Mouse (Mus musculus) hindbrain, embryonic 14.5 days (tissue): ENCODE results near the gene Dcdc2c. TPM values are rescaled to one million over a fixed set of nuclear protein-coding genes. Genes with fewer than 3 reads are reported as not detected.
A peak's percentile ranks its signal among the peaks of the same experiment; 100 is the strongest.

Experiments
- ATAC-seq: fragments of 200-750 bp; cut with Nextera tagmentation; 2 replicates; pipeline ENCODE4 v1.8.0; 2017; ENCODE audit warnings: moderate number of reproducible peaks, mild to moderate bottlenecking, moderate TSS enrichment, moderate library complexity; ENCODE audit not compliant: low FRiP score
- DNase-seq: peaks from one replicate; pipeline ENCODE4 v3.0.0-alpha.2; 2015; ENCODE audit warnings: low spot score
- H3K27ac ChIP-seq: fragments of 300-500 bp; sonication (generic); 2 replicates; pipeline ENCODE4 v1.5.1; 2014; ENCODE audit warnings: mild to moderate bottlenecking, moderate library complexity
- H3K27me3 ChIP-seq: fragments of 300-500 bp; sonication (generic); 2 replicates; pipeline ENCODE4 v1.6.1; 2014; ENCODE audit warnings: mild to moderate bottlenecking, low read length, mixed read lengths; ENCODE audit not compliant: control insufficient read depth, insufficient read depth
- H3K36me3 ChIP-seq: fragments of 300-500 bp; sonication (generic); replicated peaks from 2 replicates; pipeline ENCODE4 v1.6.1; 2014; ENCODE audit not compliant: control insufficient read depth, insufficient read depth
- H3K4me1 ChIP-seq: fragments of 300-500 bp; sonication (generic); replicated peaks from 2 replicates; pipeline ENCODE4 v1.6.1; 2014; ENCODE audit warnings: antibody characterized with exemption, low read length, mixed read lengths; ENCODE audit not compliant: control insufficient read depth, insufficient read depth
- H3K4me2 ChIP-seq: fragments of 300-500 bp; sonication (generic); replicated peaks from 2 replicates; pipeline ENCODE4 v1.6.1; 2014; ENCODE audit warnings: mild to moderate bottlenecking, moderate library complexity
- H3K4me3 ChIP-seq: fragments of 300-500 bp; sonication (generic); replicated peaks from 2 replicates; pipeline ENCODE4 v1.5.1; 2014; ENCODE audit warnings: mild to moderate bottlenecking, low read length
- H3K9ac ChIP-seq: fragments of 300-500 bp; sonication (generic); 2 replicates; pipeline ENCODE4 v1.6.1; 2014
- H3K9me3 ChIP-seq: fragments of 300-500 bp; sonication (generic); 2 replicates; pipeline ENCODE4 v1.6.1; 2016; ENCODE audit warnings: low read length; ENCODE audit not compliant: control insufficient read depth
- WGBS: fragments of 180-500 bp; shearing (Covaris S2); extraction: QIAGEN DNeasy Blood & Tissue Kit; methylation state at CpG from one replicate; pipeline ENCODE4 v1.1.7; 2014; 5-methylcytosine and 5-hydroxymethylcytosine counted together
- polyA plus RNA-seq: library from polyadenylated mRNA; unstranded; fragments of >200 nt; fragmentation: Nextera tagmentation; extraction: Ambion mirVana; gene quantifications from 2 replicates; pipeline ENCODE4 v1.2.1, GENCODE M21; 2014

Dcdc2c gene
- polyA plus RNA-seq, 1 experiment from 2014 or later, result 0.13 TPM

DNA sequence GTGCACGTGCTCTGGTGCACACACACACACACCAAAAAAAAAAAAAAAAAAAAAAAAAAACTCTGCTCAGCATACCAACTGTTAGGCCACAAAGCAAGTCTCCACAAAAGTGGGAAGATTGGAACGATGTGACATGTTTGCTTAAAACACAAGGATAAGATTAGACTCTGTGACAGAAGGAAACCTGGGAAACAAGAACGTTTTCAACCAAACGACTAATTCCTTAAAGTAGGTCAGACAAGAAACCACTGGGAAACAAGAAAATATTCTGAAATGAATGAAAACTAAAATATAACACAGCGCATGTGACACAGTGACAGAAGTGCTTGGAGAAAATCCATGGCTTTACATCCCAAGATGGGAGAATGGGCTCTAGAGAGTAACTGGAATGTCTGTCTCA is 57.9 kb downstream of the Dcdc2c start:
- no peak overlapping the region for H3K9ac ChIP-seq
- 89% methylated on average over 5 of the region's 5 CpGs for WGBS
- H3K27ac ChIP-seq, result no peak overlapping the region
- H3K36me3 ChIP-seq, result no peaks in the 10 kb centered on the region
- H3K4me2 ChIP-seq, result no peak overlapping the region
- no peaks in the 10 kb centered on the region for H3K27me3 ChIP-seq
- no peak overlapping the region for H3K4me3 ChIP-seq
- DNase-seq (no peak), ATAC-seq (no peak)
- H3K4me1 ChIP-seq, result no peaks in the 10 kb centered on the region
- no peaks in the 10 kb centered on the region for H3K9me3 ChIP-seq

DNA sequence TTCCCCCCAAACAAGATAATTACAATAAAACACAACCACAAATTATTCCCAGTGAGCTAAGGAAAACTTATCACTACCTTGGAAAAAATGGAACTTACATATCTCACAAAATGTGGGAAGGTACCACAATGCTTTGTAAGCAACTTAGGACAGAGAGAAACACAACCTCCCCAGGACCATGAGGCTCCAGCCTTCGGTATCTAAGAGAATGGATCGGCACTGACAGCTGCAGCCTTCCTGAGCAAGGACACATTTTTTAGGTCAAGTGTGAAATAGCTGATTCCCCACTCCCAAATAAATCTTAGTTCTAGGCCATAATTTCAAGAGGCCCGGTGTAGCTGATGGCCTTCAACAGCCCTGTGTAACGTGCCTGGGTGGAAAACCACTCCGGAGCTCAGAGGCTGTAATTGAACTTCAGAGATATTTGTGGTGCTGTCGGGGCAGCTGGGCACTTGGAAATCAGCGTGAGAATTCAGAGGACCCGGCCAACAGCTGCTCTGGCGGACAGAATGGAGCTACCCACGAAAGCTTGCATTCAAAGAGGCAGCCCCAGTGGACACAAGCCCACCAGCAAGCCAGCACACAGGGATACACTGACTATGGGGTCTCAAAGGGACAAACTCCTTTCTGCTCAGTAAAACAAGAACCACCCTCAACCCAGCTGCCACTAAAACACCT is 69.6 kb downstream of the Dcdc2c start:
- no peak overlapping the region for H3K9ac ChIP-seq
- H3K9me3 ChIP-seq, result no peaks in the 10 kb centered on the region
- DNase-seq (no peak), ATAC-seq (no peak)
- H3K27me3 ChIP-seq, result no peaks in the 10 kb centered on the region
- H3K36me3 ChIP-seq, result no peaks in the 10 kb centered on the region
- H3K4me3 ChIP-seq, result no peak overlapping the region
- H3K4me1 ChIP-seq, result no peaks in the 10 kb centered on the region
- no peak overlapping the region for H3K27ac ChIP-seq
- WGBS, result 79% methylated on average over 10 of the region's 10 CpGs
- no peak overlapping the region for H3K4me2 ChIP-seq

DNA sequence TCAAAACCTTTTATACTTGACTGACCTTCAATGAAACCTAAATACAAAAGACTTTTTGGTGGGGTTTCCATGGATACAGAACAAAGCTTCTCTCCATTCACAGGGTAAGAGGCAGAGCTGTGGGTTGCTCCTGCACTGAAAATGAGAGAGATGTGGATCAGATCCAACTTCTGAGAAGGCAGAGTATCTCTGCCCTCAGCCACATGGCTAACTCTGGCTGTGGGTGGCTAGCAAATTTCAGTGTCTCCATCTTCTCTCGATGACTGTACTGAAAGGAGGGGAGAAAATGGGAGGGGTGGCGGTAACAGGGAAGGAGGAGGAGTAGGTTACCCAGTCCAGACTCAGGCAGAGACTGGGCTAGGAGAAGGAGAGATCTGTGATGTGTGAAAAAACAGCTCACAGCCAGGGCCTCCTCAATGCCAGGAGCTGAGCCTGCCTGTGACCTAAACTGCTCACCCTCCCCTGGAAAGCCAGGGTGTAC is 91.2 kb downstream of the Dcdc2c start:
- whole genome bisulfite sequencing, result 11% methylated on average over 2 of the region's 2 CpGs
- ATAC-seq (peak; percentile 82; the same call in 1 of the 2 replicates), DNase-seq (peak; percentile 52)
- Histone ChIP-seq H3K4me1 (0 out of 2 replicates have a peak, but pooled peaks cover 6% of the 10 kb centered on the region), H3K4me3 (no peak overlapping the region), H3K36me3 (no peaks in the 10 kb centered on the region), H3K27ac (peak overlapping the region; percentile 4; the same call in 1 of the 2 replicates), H3K4me2 (no peak overlapping the region), H3K9ac (no peak overlapping the region), H3K9me3 (no peaks in the 10 kb centered on the region), H3K27me3 (no peaks in the 10 kb centered on the region)

DNA sequence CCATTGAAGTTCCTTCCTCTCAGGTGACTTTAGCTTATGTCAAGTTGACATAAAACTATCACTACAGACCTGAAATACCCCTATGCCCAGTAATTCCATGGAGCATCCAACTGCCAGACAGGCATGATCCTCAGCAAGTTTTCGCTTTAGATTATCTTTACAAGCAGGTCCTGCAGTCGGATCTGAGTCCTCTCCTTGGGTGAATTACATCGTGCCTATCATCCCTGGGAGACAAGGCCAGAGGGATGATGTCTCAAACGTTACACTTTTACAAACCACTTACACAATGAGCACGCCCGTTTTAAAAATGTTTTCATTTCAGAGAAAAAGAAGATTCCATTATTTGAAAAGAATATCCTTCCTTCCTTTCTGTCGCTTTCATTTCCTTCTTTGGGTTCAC is 91.7 kb downstream of the Dcdc2c start:
- 14% methylated on average over 7 of the region's 7 CpGs for WGBS
- H3K27ac ChIP-seq, result 0 out of 2 replicates have a peak overlapping the region, but pooled peaks have one; percentile 10
- no peak for ATAC-seq
- H3K4me1 ChIP-seq, result 0 out of 2 replicates have a peak, but pooled peaks cover 6% of the 10 kb centered on the region
- H3K36me3 ChIP-seq, result no peaks in the 10 kb centered on the region
- DNase-seq, result no peak
- H3K9me3 ChIP-seq, result no peaks in the 10 kb centered on the region
- H3K9ac ChIP-seq, result no peak overlapping the region
- no peak overlapping the region for H3K4me3 ChIP-seq
- H3K27me3 ChIP-seq, result no peaks in the 10 kb centered on the region
- no peak overlapping the region for H3K4me2 ChIP-seq

DNA sequence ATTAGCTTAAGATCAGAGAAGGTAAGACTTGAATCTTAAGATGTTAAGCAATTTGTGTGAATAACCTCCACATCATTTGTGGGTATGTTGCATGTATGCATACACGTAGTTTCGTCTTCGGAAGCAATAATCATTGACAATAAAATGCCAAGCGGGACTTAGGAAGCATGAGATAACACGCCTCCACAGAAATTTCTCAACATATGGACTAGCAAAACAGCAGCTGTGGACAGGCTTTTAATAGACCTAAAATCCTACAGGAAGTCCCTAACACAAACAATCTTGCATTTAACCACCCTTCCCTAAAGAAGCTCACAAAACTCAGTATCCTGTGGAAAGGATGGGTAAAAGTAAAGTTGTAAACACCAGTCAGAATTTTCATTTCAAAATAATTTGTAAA is 93.4 kb downstream of the Dcdc2c start:
- no peak for ATAC-seq

DNA sequence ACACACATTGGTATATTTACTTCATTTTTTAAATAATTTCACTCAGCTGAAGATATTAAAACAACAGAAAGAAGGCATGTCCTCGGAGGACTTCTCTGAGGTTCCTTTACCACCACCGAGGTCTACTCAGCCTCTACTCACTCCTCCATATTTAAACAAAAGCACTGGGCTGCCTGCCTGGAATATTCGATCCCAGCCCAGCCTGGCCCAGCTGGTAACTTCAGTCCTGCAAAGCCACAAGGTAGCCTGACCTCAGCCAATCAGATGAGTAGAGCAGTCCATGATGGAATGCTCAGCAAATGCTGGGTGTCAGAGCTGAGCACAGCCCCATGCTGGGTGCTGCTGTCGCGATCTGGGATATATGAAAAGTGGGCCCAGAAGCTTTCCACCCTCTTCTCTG is 115.7 kb downstream of the Dcdc2c start:
- Histone ChIP-seq H3K27ac (no peak overlapping the region), H3K4me2 (no peak overlapping the region)

More for the DNA sequence above, 93.4 kb downstream of the Dcdc2c start:
- no peaks in the 10 kb centered on the region for H3K27me3 ChIP-seq
- no peak overlapping the region for H3K27ac ChIP-seq
- H3K4me1 ChIP-seq, result 0 out of 2 replicates have a peak, but pooled peaks cover 6% of the 10 kb centered on the region
- DNase-seq, result no peak
- no peak overlapping the region for H3K4me2 ChIP-seq
- H3K4me3 ChIP-seq, result no peak overlapping the region
- WGBS, result 91% methylated on average over 5 of the region's 5 CpGs
- H3K9ac ChIP-seq, result no peak overlapping the region
- no peaks in the 10 kb centered on the region for H3K36me3 ChIP-seq
- H3K9me3 ChIP-seq, result no peaks in the 10 kb centered on the region

DNA sequence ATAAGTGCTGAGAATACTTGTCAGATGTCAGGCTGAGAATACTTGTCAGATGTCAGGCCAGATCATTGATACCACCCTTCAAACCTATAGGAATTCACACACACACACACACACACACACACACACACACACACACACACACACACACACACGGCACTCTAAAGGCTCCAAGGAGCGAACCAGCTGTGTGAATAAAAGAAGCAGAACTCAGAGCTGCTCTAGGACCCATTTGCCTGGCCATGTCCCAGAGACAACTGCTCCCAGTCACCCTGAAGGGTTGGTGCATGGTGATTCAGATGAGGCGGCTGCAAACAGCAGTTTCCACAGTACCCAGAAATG is 119.5 kb downstream of the Dcdc2c start:
- H3K36me3 ChIP-seq, result no peaks in the 10 kb centered on the region
- H3K27ac ChIP-seq, result no peak overlapping the region
- H3K27me3 ChIP-seq, result no peaks in the 10 kb centered on the region
- H3K4me1 ChIP-seq, result 0 out of 2 replicates have a peak, but pooled peaks cover 4% of the 10 kb centered on the region
- H3K9me3 ChIP-seq, result peaks cover 6% of the 10 kb centered on the region; the same call in 1 of the 2 replicates
- no peak overlapping the region for H3K4me3 ChIP-seq
- no peak overlapping the region for H3K9ac ChIP-seq
- no peak for DNase-seq
- 88% methylated on average over 3 of the region's 3 CpGs for WGBS
- ATAC-seq, result no peak; the same call in 1 of the 2 replicates
- no peak overlapping the region for H3K4me2 ChIP-seq

More for the DNA sequence above, 115.7 kb downstream of the Dcdc2c start:
- Histone ChIP-seq H3K9me3 (no peaks in the 10 kb centered on the region), H3K4me1 (0 out of 2 replicates have a peak, but pooled peaks cover 4% of the 10 kb centered on the region), H3K9ac (no peak overlapping the region), H3K36me3 (no peaks in the 10 kb centered on the region), H3K4me3 (no peak overlapping the region), H3K27me3 (no peaks in the 10 kb centered on the region)
- WGBS, result 65% methylated on average over 5 of the region's 5 CpGs
- ATAC-seq (no peak), DNase-seq (no peak)

DNA sequence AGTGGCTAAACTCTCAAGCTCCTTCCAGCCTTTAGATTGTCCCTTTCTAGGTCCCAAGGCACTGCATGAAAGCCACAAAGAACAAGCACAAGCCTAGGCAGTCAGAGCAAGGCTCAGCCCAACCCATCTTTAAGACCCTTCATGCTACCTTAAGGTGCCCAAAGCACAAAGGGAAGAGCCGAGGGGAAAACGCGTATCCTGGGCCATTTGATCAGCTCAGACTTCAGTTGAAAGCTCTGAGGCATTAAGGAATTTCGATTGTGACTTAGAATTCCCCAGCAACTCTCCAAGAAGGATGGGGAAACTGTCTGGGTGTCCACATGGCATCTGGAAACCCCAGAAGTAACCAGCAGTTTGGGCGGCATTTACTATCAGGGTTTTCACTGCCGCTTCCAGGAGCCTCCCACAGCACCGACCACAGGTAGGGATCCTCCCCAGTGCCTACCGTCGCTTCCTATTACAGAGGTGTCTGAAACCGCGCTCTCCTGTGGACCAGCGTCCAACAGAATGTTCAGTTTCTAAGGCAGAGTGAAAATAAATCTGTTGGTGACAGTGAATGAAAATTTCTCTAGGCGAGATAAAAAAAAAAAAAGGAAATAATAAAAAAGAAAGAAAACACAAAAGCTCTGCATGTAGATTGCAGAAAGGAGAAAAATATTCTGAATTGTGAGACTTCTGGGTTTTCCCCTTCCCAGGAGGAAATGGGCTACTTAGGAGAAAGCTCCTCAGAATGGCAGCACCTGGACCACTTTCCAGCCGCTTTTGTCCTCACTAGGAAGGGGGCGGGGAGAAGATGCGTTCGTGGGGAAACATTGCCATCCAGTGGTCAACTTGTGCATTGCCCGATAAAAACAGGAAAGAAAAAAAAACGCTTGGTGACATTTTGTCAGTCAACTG is 120.1 kb downstream of the Dcdc2c start:
- H3K27ac ChIP-seq, result peak overlapping the region; percentile 97
- DNase-seq (peak; percentile 93), ATAC-seq (peak; percentile 84; the same call in 1 of the 2 replicates)
- H3K4me3 ChIP-seq, result peak overlapping the region; percentile 37
- peaks cover 6% of the 10 kb centered on the region; the same call in 1 of the 2 replicates for H3K9me3 ChIP-seq
- no peaks in the 10 kb centered on the region for H3K27me3 ChIP-seq
- H3K4me1 ChIP-seq, result 0 out of 2 replicates have a peak, but pooled peaks cover 4% of the 10 kb centered on the region
- peak overlapping the region; percentile 74 for H3K4me2 ChIP-seq
- WGBS, result 7% methylated on average over 19 of the region's 19 CpGs
- peak overlapping the region; percentile 67 for H3K9ac ChIP-seq
- no peaks in the 10 kb centered on the region for H3K36me3 ChIP-seq

DNA sequence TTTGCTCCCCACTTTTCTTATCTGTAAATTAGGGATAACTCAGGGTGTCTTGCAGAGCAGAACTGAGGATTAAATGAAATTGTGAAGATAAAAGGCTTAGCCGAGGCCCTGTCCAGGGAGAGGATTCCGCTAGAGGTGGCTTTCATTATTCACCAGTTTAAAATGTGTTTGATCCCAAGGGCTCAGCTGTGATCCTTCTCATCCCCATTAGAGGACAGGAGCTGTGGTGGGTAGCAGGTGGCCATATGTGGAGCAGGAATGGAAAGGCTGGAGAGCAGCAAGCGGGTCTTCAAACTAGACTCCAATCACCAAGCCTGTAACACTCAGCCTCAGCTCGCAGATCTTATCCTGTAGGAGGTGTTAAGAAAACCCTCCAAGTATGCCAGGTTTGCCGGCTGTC is 122.3 kb downstream of the Dcdc2c start:
- Histone ChIP-seq H3K27me3 (no peaks in the 10 kb centered on the region), H3K4me2 (no peak overlapping the region), H3K9ac (no peak overlapping the region), H3K9me3 (peaks cover 6% of the 10 kb centered on the region; the same call in 1 of the 2 replicates), H3K4me1 (0 out of 2 replicates have a peak, but pooled peaks cover 4% of the 10 kb centered on the region), H3K4me3 (no peak overlapping the region), H3K27ac (no peak overlapping the region), H3K36me3 (no peaks in the 10 kb centered on the region)
- 91% methylated on average over 5 of the region's 5 CpGs for WGBS
- ATAC-seq (no peak), DNase-seq (no peak)
